Mouse (Mus musculus) C2C12 (cell line): ENCODE measurements around the gene Trim14.
"Not testable (repeated sequence)": the region's sequence is repeated elsewhere in the genome, so short reads cannot be mapped to it uniquely, and the experiment has no call there.

Source experiments
- CTCF ChIP-seq: IDR thresholded peaks from one replicate; pipeline ENCODE4 v1.5.1; 2011; ENCODE audit not compliant: control insufficient read depth, insufficient read depth, insufficient read length
- MAX ChIP-seq: IDR thresholded peaks from one replicate; pipeline ENCODE4 v1.6.1; 2011; ENCODE audit warnings: mild to moderate bottlenecking, control low read depth

DNA sequence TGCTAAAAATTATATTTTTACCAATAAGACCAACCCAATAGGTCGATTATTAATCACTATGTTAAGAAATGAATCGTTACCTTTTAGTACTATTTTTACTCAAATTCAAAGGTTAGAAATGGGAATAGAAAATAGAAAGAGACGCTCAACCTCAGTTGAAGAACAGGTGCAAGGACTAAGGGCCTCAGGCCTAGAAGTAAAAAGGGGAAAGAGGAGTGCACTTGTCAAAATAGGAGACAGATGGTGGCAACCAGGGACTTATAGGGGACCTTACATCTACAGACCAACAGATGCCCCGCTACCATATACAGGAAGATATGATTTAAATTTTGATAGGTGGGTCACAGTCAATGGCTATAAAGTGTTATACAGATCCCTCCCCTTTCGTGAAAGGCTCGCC is 48.1 kb upstream of the Trim14 start:
- TF ChIP-seq CTCF, MAX: not testable (repeated sequence)
